Mouse (Mus musculus): ENCODE results near the gene Nap1l2. TPM values are rescaled to one million over a fixed set of nuclear protein-coding genes. Genes with fewer than 3 reads are reported as not detected.

The Nap1l2 gene
- polyA plus RNA-seq, 1 experiment from 2014 or later, result 0.63 TPM

Other genes with a start within 250 kb of the Nap1l2 start
- gene Cdx4, start 134.8 kb upstream of the Nap1l2 start, polyA plus RNA-seq (2015; fragmentation: Nextera tagmentation; extraction: Ambion mirVana), result not detected in 2 replicates
- gene Chic1, start 169.8 kb upstream of the Nap1l2 start, polyA plus RNA-seq (2015; fragmentation: Nextera tagmentation; extraction: Ambion mirVana), result 1.7 and 2.0 TPM in 2 replicates
- 0.26 TPM in 1 of 2 replicates, not detected in the other for gene Tsx, start 227.8 kb upstream of the Nap1l2 start, polyA plus RNA-seq (2015; fragmentation: Nextera tagmentation; extraction: Ambion mirVana)
- not detected in 2 replicates for gene Gm26992, start 235.4 kb upstream of the Nap1l2 start, polyA plus RNA-seq (2015; fragmentation: Nextera tagmentation; extraction: Ambion mirVana)

Data from heart, embryonic 15.5 days (tissue).